Mouse (Mus musculus): ENCODE measurements at regions not wholly inside any gene's neighbourhood (a gene's known extent, or its start where the extent isn't known, plus 50 kb on each side); places are given as distances from the start of the nearest gene placed in this dataset.

GRCm38 (mm10) chr5:119418486-119418885, 252.0 kb upstream of the Tbx3 start:
- DNase-seq = no peak

GRCm38 (mm10) chr5:119427511-119428019, 242.9 kb upstream of the Tbx3 start:
- DNase-seq = no peak

GRCm38 (mm10) chr5:119431271-119431756, 239.2 kb upstream of the Tbx3 start:
- DNase-seq = no peak

- no peak for DNase-seq
Observed at GRCm38 (mm10) chr5:119434572-119434971, 235.9 kb upstream of the Tbx3 start.

GRCm38 (mm10) chr5:119448494-119448893, 222.0 kb upstream of the Tbx3 start:
- no peak for DNase-seq

GRCm38 (mm10) chr5:119449166-119449565, 221.3 kb upstream of the Tbx3 start:
- DNase-seq = no peak

- DNase-seq = no peak
Observed at GRCm38 (mm10) chr5:119459751-119460150, 210.7 kb upstream of the Tbx3 start.

GRCm38 (mm10) chr5:119462659-119463530, 207.6 kb upstream of the Tbx3 start:
- no peak for DNase-seq

- no peak for DNase-seq
Observed at GRCm38 (mm10) chr5:119464553-119464952, 205.9 kb upstream of the Tbx3 start.

- no peak for DNase-seq
Observed at GRCm38 (mm10) chr5:119467346-119468085, 203.0 kb upstream of the Tbx3 start.

GRCm38 (mm10) chr5:119477926-119478325, 192.5 kb upstream of the Tbx3 start:
- no peak for DNase-seq

GRCm38 (mm10) chr5:119478331-119478730, 192.1 kb upstream of the Tbx3 start:
- DNase-seq = no peak

- DNase-seq = no peak
Observed at GRCm38 (mm10) chr5:119480191-119481190, 190.0 kb upstream of the Tbx3 start.

- no peak for DNase-seq
Observed at GRCm38 (mm10) chr5:119483706-119484105, 186.8 kb upstream of the Tbx3 start.

GRCm38 (mm10) chr5:119486196-119486595, 184.3 kb upstream of the Tbx3 start:
- DNase-seq = no peak

- DNase-seq = no peak
Observed at GRCm38 (mm10) chr5:119487184-119487583, 183.3 kb upstream of the Tbx3 start.

- no peak for DNase-seq
Observed at GRCm38 (mm10) chr5:119497501-119497900, 173.0 kb upstream of the Tbx3 start.

- DNase-seq = no peak
Observed at GRCm38 (mm10) chr5:119498431-119498830, 172.0 kb upstream of the Tbx3 start.

GRCm38 (mm10) chr5:119507709-119508108, 162.8 kb upstream of the Tbx3 start:
- no peak for DNase-seq

GRCm38 (mm10) chr5:119518506-119519252, 151.8 kb upstream of the Tbx3 start:
- no peak for DNase-seq

GRCm38 (mm10) chr5:119524171-119524570, 146.3 kb upstream of the Tbx3 start:
- DNase-seq = no peak

- no peak for DNase-seq
Observed at GRCm38 (mm10) chr5:119525960-119526359, 144.5 kb upstream of the Tbx3 start.

All from thymus, postnatal 4 days (tissue).